Mouse (Mus musculus): Measurements from ENCODE around the gene Krt79. TPM values are rescaled to one million over a fixed set of nuclear protein-coding genes. Genes with fewer than 3 reads are reported as not detected.

Gene Krt79
- not detected for polyA plus RNA-seq (2015; fragmentation: Illumina TruSeq; extraction: RNeasy Lipid Tissue Mini Kit (QIAGEN cat#74804); ENCODE audit: low read depth, low replicate concordance)

GRCm38 (mm10) chr15:101940274-101940829 is at the start of gene Krt79:
TSS of gene Krt79 (minus strand) at chr15:101940324.

GRCm38 (mm10) chr15:101954187-101954586 is 14.1 kb upstream of the Krt79 start, which contains the start of gene Krt78:
TSS of gene Krt78 (minus strand) at chr15:101954287.

GRCm38 (mm10) chr15:101924635-101925034 is 15.5 kb downstream of the Krt79 start, which contains the start of gene Krt4:
TSS of gene Krt4 (minus strand) at chr15:101924735.

GRCm38 (mm10) chr15:101892820-101893219 is 47.3 kb downstream of the Krt79 start, which contains the start of gene Krt76:
TSS of gene Krt76 (minus strand) at chr15:101892920.

Other genes with a start within 250 kb of the Krt79 start
- gene Krt6a, start 246.0 kb downstream of the Krt79 start, polyA plus RNA-seq (2015; fragmentation: Illumina TruSeq; extraction: RNeasy Lipid Tissue Mini Kit (QIAGEN cat#74804); ENCODE audit: low read depth, low replicate concordance) = not detected
- gene Krt5, start 227.4 kb downstream of the Krt79 start, polyA plus RNA-seq (2015; fragmentation: Illumina TruSeq; extraction: RNeasy Lipid Tissue Mini Kit (QIAGEN cat#74804); ENCODE audit: low read depth, low replicate concordance) = not detected
- not detected for gene Krt71, start 197.2 kb downstream of the Krt79 start, polyA plus RNA-seq (2015; fragmentation: Illumina TruSeq; extraction: RNeasy Lipid Tissue Mini Kit (QIAGEN cat#74804); ENCODE audit: low read depth, low replicate concordance)
- gene Krt72, start 153.9 kb downstream of the Krt79 start, polyA plus RNA-seq (2015; fragmentation: Illumina TruSeq; extraction: RNeasy Lipid Tissue Mini Kit (QIAGEN cat#74804); ENCODE audit: low read depth, low replicate concordance) = not detected
- 0.88 TPM for gene Krt73, start 138.0 kb downstream of the Krt79 start, polyA plus RNA-seq (2015; fragmentation: Illumina TruSeq; extraction: RNeasy Lipid Tissue Mini Kit (QIAGEN cat#74804); ENCODE audit: low read depth, low replicate concordance)
- 0.65 TPM for gene Krt2, start 122.2 kb downstream of the Krt79 start, polyA plus RNA-seq (2015; fragmentation: Illumina TruSeq; extraction: RNeasy Lipid Tissue Mini Kit (QIAGEN cat#74804); ENCODE audit: low read depth, low replicate concordance)
- gene Krt1, start 89.5 kb downstream of the Krt79 start, polyA plus RNA-seq (2015; fragmentation: Illumina TruSeq; extraction: RNeasy Lipid Tissue Mini Kit (QIAGEN cat#74804); ENCODE audit: low read depth, low replicate concordance) = 5.6 TPM
- gene Krt77, start 70.6 kb downstream of the Krt79 start, polyA plus RNA-seq (2015; fragmentation: Illumina TruSeq; extraction: RNeasy Lipid Tissue Mini Kit (QIAGEN cat#74804); ENCODE audit: low read depth, low replicate concordance) = 6.7 TPM
- not detected for gene Krt76, start 47.4 kb downstream of the Krt79 start, polyA plus RNA-seq (2015; fragmentation: Illumina TruSeq; extraction: RNeasy Lipid Tissue Mini Kit (QIAGEN cat#74804); ENCODE audit: low read depth, low replicate concordance)
- gene Krt4, start 15.6 kb downstream of the Krt79 start, polyA plus RNA-seq (2015; fragmentation: Illumina TruSeq; extraction: RNeasy Lipid Tissue Mini Kit (QIAGEN cat#74804); ENCODE audit: low read depth, low replicate concordance) = not detected
- gene Krt78, start 14.0 kb upstream of the Krt79 start, polyA plus RNA-seq (2015; fragmentation: Illumina TruSeq; extraction: RNeasy Lipid Tissue Mini Kit (QIAGEN cat#74804); ENCODE audit: low read depth, low replicate concordance) = not detected
- gene Krt8, start 64.2 kb upstream of the Krt79 start, polyA plus RNA-seq (2015; fragmentation: Illumina TruSeq; extraction: RNeasy Lipid Tissue Mini Kit (QIAGEN cat#74804); ENCODE audit: low read depth, low replicate concordance) = 0.91 TPM
- gene Krt18, start 87.9 kb upstream of the Krt79 start, polyA plus RNA-seq (2015; fragmentation: Illumina TruSeq; extraction: RNeasy Lipid Tissue Mini Kit (QIAGEN cat#74804); ENCODE audit: low read depth, low replicate concordance) = 1.9 TPM
- 110 TPM for gene Eif4b, start 133.4 kb upstream of the Krt79 start, polyA plus RNA-seq (2015; fragmentation: Illumina TruSeq; extraction: RNeasy Lipid Tissue Mini Kit (QIAGEN cat#74804); ENCODE audit: low read depth, low replicate concordance)
- gene Tns2, start 160.1 kb upstream of the Krt79 start, polyA plus RNA-seq (2015; fragmentation: Illumina TruSeq; extraction: RNeasy Lipid Tissue Mini Kit (QIAGEN cat#74804); ENCODE audit: low read depth, low replicate concordance) = 20.3 TPM
- 141 TPM for gene Spryd3, start 195.9 kb upstream of the Krt79 start, polyA plus RNA-seq (2015; fragmentation: Illumina TruSeq; extraction: RNeasy Lipid Tissue Mini Kit (QIAGEN cat#74804); ENCODE audit: low read depth, low replicate concordance)
- 61.4 TPM for gene Igfbp6, start 204.0 kb upstream of the Krt79 start, polyA plus RNA-seq (2015; fragmentation: Illumina TruSeq; extraction: RNeasy Lipid Tissue Mini Kit (QIAGEN cat#74804); ENCODE audit: low read depth, low replicate concordance)
- 0.19 TPM for gene Soat2, start 210.2 kb upstream of the Krt79 start, polyA plus RNA-seq (2015; fragmentation: Illumina TruSeq; extraction: RNeasy Lipid Tissue Mini Kit (QIAGEN cat#74804); ENCODE audit: low read depth, low replicate concordance)